Mouse (Mus musculus): Measurements from ENCODE around the gene Fancc.

- TF ChIP-seq CTCF (conservative IDR thresholded peaks at IDR 0.05; ENCODE audit: insufficient read depth, insufficient read length, low read depth, low read length): 0 out of 2 replicates have a peak, but pooled peaks have one; percentile 10
- no peak for TF ChIP-seq POLR2A (IDR thresholded peaks at IDR 0.05; ENCODE audit: low read depth, low read length)
These were observed 10.7 kb upstream of the Fancc start for GRCm38 (mm10) chr13:63507821-63508220.

All from kidney, adult 2 months (tissue).